Mouse (Mus musculus) common myeloid progenitor, adult 5-6 weeks (primary cell): ENCODE results near the gene Fbxo11. TPM values are rescaled to one million over a fixed set of nuclear protein-coding genes. Genes with fewer than 3 reads are reported as not detected.

Source experiments
- ATAC-seq: replicated peaks from 2 replicates; pipeline ENCODE4 v1.8.0; 2016; ENCODE audit warnings: low read depth, mild to moderate bottlenecking, moderate TSS enrichment, inconsistent platforms; ENCODE audit not compliant: poor library complexity, severe bottlenecking
- total RNA-seq: library from RNA; stranded (forward); fragments of 200-1000, 187-1606 nt; gene quantifications from 2 replicates; pipeline ENCODE4 v1.2.3, GENCODE M21; 2017

The Fbxo11 gene
- 34.2 and 39.1 TPM in 2 replicates for total RNA-seq

DNA sequence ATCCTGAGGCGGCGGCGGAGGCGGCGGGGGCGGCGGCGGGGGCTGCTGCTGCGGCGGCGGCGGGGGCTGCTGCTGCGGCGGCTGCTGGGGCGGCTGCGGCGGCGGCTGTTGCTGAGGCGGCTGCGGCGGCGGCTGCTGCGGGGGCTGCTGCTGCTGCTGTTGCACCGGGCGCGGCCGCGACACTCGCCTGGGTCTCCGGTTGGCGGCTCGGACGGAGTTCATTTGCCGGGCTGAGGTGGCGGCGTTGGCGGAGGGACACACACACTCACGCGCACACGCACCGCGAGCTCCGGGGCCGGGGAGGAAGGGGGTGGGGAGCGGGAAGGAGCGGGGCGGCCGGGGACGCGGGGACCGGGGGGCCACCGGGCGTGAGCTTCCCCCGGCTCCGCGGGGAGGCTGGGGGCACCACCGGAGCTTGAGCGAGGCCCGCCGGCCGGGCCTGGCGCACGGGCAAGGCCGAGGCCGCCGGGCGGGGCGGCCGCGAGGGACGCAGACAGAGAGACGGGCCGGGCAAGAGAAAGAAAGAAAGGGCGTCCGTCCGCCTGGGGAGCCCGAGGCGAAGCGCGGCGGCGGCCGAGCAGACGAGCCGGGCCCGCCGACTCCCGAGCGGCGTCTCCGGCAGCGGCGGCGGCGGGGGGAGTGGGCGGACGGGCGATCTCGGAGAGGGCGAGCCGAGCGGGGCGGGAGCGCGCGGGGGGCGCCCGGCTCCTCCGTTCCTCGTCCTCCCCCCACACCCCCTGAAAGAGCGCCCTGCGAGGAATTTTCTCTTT lies at the start of gene Fbxo11:
Gene Fbxo11, minus strand, starts transcription at position 261 of the 770 bp plus-strand sequence.
- ATAC-seq: no peak

DNA sequence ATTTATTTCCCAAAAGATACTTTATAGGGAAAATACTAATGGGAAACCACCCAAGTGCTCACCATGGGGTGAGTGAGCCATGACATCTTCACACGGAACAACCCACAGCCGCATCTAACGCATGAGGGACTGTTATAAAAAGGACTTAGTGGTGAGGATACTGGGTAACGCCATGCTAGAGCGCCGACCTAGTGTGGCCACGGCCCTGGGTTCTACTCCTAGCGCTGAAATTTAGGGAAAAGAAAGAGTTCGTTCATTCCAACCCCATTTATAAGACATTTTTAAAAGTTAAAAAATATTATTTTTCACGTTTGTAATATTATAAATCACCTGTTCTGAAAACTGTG lies 48.8 kb upstream of the Fbxo11 start:
- no peak for ATAC-seq

DNA sequence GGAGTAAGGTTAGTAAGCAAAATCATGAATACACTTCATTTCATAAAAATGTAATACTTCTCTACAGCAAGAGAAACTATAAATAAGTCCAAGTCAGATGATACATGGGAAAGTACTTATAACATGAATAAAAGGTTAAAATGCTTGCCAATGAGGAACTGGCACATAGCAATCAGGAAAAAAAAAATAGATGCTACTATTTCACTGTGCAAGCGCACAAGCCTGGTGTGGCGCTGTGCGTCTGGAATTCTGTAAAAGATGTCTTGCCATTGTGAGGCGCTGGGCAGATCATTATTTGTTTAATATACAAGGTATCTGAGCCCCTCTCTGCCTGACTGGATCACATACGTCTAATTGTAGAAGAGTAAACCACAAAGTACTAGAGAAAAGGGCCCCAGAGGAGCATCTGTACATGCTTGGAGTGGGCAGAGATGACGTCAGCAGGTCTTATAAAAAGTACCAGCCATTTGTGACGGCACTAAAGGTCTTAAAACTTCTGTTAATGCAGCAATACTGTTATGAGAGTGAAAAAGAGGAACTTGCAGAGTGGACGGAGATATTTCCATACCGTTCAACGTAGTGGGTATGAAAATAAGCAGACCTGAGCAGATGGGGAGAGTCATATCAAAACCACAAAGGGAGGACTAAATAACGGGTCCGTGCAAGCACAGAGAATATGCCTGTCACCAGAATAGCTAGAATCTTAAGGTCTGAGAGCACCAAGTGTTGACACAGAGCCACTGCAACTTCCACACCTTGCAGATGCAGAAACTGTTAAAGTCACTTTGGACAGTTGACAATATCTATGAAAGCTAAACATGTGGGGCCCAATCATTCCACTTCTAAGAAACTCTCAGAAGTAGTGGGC lies 48.2 kb upstream of the Fbxo11 start:
- peak; percentile 88 for ATAC-seq

DNA sequence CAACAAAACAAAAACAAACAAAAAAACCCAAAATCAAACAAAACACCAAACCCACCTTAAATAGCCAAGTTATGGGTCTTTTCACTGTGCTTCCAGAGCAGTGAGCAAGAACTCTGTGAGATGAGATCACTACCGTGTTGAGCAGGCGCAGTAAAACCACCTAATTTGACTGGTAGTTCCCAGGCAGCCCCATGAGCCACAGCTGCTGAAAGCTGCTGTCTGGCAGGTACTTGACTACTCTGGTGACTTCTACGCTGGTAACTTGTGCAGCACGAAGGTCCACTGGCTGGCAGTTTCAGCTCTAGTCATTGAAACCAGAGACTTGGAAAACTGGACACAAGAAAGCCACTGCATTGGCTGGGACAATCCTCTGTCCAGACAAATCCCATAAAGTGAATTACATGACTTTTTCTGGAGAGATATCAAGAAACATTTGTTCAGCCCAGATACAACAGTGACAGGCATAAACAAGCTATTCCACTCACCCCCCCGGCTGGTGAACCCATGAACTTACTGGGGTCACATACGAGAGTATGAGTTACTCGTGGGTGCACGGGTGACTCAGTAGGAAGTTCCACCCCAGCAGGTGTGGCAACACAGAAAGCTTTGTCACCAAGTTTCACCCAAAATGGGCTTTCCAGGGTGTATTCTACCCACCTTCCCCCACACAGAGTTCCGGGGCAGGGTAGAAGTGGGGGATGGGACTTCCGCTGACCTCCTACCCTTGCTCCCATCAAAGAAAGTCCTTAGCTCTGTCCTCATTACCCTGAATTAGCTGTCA lies 47.0 kb upstream of the Fbxo11 start:
- ATAC-seq: 0 out of 2 replicates have a peak, but pooled peaks have one; percentile 12

DNA sequence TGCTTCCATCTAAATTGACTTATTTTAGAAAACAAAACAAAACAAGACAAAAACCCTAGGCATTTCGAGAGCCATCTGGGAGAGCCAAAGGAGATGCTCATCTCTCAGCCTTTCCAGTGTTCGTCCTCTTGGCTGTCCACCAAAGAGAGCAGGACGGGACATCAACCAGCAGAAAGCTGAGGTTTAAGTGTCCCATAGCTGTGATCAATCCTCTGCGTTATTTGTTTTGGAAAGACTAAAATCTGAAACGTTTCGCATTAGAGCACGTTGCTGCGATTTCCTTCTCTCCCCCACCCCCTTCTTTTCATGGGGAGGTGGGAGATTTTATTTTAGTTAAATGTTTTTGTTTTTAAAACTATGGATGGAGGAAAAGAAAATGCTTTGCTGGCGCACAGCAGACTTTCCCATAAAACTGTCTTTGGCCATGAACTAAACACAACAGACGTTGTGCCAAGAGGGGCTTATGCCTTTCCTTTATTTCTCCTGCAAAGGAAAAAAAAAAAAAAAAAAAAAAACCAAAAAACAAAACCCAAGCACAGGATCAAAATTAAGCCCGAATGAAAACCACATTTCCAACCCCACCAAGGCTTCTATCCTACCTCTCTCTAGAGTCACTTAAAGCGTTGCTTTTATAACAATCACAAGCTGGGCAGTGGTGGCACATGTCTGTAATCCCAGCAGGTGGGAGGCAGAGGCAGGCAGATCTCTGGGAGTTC lies 46.1 kb upstream of the Fbxo11 start:
- ATAC-seq: no peak

DNA sequence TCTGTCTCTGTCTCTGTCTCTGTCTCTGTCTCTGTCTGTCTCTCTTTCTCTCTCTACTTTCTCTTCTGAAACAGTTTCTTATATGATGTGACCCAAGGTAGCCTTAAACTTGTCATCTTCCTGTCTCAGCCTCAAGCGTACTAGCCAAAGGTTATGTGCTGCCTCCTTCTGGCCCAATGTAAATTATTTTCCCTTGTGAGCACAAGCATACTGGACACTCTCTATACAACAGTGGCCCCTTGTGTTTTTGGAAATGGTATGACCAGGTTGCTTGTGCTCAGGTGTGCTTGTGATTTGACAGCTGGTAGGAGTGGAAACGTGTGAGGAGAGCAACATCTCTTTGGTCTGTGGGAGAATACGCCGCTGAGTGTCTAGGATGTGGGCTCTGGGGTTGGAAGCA lies 42.6 kb upstream of the Fbxo11 start:
- ATAC-seq: peak; percentile 33; the same call in 1 of the 2 replicates

DNA sequence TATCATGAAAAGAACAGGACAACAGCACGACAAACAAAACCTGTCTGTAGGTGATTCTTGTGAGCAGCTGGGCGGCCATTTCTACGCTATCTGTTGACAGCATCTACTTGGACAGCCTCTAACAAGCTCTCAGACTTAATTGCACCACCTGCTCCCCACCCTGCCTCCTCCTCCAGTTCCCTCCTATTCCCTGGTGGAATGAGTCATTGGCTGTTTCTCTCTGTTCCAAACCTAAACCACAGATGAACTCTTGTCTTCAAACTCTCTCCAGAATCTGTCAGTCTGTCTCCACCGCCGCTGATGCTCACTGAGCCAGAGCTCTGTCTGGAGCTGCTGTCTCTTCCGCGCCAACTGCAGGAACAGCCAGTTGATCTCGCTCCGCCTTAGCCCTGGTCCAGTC lies 41.3 kb upstream of the Fbxo11 start:
- no peak for ATAC-seq

DNA sequence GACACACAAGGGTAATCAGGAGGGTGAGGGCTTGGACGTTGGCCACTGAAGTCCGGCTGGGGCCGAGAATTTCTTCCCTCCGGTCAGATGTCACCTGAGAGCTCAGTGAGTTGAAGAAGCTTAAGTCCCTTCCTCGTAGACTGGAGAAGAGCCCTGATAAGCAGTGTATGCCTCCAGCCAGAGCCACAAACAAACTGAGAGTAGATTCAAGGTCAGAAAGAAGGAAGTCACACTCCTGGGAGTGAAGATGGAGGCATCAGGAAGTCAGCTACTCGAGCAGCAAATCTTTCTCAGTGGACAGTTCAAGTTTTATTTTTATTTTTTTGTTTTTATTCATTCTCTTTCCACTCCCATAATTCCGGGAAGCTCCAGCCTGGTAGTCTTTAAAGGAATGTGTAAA lies 37.5 kb upstream of the Fbxo11 start:
- ATAC-seq: peak; percentile 58; the same call in 1 of the 2 replicates

DNA sequence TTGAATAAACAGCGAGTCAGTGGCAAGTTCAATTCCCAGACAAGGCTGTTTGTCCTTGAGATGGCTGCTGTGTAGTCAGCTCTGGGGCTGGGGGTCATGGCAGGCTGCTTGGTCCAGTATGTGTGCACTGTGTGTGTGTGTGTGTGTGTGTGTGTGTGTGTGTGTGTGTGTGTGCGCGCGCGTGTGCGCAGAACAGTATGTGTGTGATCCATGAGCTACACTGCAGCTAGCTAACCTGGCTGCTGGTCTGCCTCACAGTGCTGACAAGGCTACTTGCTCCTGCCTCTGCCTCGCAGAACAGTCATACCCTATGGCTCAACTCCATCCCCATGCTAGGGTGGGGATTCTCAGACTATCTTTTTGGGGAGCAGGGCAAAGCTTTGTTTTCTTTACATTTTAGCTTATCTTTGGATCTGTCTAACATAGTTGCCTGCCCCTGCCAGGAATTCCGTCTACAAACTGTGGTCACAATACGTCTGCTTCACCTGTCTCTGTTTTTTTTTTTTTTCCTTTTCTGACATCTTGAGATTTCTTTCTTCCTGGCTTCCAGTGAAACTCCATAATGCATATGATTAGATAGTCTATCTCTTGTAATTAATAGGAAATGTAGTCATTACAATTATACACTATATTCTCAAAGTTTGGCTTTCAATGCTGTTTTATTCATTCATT lies 33.2 kb upstream of the Fbxo11 start:
- no peak for ATAC-seq

DNA sequence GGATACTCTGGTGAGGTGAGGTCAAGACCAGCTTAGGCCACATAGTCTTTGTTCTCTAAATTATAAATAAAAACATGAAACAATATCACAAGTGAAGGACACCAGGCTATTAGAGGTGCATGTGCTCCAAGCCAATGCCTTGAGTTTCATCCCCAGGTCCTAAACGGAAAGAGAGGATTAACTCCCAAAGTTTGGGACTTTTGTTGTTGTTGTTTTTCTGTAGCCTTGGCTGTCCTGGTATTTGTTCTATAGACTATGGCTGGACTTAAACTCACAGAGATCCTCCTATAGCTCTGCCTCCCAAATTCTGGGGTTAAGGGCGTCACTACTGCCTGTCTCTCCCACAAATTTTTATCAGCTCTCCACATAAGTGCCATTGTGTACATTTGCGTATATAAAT lies 32.5 kb upstream of the Fbxo11 start:
- ATAC-seq: no peak

DNA sequence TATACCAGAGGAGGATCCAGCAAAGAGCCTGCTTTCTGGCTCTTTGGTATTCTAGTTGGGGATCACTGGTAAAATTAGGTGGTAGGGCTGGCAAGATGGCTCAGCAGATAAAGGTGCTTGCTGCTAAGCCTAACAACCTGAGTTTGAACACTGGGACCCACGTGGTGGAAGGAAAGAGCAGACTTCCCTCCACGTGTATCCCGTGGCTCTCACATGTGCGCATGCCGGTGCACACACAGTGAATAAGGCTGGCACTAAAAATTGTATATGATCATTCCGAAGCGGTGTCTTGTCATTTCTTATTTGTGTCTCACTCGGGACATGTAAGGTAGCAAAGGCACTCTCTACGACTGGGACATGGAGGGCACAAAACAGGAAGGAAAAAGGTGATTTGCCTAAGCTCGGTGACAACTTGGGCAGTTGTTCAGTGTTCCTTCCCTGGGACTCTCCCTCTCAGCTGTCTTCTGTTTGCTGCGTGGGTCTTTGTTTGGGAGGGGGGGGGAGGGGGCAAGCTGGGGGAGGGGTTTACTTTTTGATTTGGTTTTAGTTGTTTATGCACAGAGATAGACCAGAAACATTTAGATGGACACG lies 31.8 kb upstream of the Fbxo11 start:
- no peak for ATAC-seq

DNA sequence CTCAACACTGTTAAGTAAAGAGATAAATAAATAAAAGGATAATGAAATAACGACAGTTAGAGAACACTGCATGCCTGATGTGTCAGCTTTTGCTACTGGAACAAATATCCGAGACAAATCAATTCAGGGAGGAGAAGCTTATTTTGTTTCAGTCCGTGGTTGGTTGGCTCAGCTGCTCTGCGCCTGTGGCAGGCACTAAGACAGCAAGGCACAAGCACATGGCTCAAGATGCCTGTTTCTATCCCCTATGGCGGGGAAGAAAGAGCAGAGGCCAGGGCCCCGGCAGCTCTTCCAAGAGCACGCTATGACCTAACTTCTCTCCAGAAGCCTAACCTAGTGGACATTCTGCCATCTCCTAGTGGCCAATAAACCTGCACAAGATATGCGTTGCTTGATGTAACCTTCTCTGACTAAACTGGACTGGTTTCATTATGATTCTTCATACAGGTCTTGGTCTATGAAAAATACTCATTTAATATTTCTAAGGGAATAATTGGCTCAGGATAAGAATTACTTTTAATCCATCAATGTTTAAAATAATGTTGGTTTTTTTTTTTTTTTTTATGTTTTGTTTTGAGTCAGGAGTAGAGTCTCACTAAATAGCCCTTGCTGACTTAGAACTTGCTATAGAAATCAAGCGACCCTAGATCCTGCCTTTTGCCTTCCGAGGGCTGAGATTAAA lies 30.6 kb upstream of the Fbxo11 start:
- no peak for ATAC-seq

DNA sequence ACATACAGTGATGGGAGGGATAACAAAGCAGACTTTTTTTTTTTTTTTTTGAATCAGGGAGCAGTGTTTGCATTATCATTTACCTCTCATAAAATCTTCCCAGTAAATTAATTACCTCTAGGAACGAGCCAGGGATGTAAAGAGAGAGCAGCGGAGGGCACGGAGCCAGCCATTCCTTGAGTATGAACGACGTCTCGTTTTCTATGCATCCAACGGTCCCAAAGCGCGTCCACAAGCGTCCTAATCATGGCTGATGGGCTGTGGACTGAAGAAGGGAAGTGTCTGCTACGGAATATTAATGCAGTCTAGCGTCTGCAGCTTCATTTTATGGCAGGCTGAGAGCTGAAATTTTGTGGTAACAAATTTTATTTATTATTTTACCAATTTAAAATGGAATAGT lies 29.2 kb upstream of the Fbxo11 start:
- ATAC-seq: no peak

DNA sequence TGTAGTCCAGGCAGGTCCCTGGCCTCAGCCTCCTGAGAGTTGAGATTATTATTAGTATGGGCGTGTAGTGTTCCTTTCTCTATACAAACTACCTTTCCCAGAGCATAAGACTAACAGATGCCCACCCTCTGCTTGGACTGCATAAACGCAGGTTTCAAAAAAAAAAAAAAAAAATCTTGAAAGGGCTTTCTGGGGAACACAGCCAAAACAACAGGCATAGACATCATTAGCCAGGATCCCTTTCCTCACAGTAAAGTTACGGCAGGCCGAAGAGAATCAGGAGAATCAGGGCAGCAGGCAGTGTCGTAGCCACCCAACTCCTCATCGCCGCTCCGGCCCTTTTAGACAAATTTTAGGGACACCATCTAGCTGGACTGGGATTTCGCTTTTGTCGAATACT lies 28.7 kb upstream of the Fbxo11 start:
- no peak for ATAC-seq

DNA sequence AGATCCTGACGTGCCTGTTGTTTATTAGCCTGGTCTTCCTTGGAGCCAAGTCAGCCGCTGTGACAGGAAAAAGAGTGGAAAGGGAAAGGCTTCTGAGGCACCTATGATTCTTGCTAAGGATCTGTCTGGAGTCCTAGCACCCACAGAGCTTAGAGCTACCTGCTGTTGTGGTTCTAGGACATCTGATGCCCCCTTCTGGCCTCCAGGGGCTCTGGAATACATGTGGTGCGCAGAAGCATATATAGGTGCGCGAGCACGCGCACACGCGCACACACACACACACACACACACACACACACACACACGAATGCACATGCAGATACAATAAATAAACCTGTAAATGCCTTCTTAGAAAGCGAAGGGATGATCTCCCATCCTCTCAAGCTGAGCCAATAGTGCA lies 20.9 kb upstream of the Fbxo11 start:
- ATAC-seq: no peak

DNA sequence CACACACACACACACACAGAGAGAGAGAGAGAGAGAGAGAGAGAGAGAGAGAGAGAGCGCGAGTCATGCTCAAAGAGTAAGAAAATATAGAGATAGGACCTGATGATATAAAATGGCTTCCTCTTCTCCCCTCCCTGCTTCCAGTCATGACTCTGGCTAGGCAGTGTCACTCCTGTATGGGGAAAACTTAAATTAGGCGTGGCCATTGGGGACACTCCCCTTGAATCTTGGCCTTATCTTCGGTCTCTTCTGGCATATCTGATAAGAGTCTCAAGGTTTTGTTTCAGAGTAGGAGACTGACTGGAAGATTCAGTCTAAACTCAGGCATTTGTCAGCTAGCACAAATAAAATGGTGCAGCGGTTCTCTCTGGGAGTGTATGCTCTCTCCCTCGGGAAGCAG lies 16.4 kb upstream of the Fbxo11 start:
- no peak for ATAC-seq

DNA sequence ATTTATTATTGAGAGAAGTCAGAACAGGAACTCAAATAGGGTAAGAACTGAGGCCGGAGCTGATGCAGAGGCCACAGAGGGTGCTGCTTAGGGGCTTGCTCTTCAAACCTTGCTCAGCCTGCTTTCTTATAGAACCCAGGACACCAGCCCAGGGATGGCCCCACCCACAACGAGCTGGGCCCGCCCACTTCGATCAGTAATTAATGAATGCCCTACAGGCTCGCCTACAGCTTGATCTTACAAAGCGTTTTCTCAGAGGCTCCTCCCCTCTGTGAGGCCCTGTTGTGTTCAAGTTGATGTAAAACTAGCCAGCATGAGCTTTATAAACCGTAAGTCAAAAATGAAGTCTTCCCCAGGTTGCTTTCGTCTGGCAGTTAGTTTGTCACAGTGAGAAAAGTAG lies 14.7 kb upstream of the Fbxo11 start:
- no peak for ATAC-seq

DNA sequence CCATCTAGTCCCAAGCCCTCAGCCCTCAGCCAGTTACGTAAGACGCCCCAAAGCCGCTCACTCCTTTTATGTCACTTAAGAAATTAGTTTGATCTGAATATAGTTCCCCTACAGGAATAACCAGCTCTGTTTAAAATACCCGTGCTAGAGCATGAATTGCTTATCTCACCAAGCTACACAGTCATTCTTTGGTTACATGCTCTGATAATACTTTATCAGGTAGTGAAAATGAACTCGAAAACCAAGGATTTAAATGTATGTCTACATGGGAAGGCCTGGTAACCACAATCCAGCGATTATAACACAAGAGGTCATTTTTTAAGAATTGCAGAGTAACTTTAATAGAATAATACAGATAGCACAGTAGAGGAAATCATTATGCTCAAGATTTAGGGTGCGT lies 7.0 kb upstream of the Fbxo11 start:
- peak; percentile 64 for ATAC-seq
